Comparison of ENCODE assay signal across 11 mouse cellular contexts in the genomic region with DNA sequence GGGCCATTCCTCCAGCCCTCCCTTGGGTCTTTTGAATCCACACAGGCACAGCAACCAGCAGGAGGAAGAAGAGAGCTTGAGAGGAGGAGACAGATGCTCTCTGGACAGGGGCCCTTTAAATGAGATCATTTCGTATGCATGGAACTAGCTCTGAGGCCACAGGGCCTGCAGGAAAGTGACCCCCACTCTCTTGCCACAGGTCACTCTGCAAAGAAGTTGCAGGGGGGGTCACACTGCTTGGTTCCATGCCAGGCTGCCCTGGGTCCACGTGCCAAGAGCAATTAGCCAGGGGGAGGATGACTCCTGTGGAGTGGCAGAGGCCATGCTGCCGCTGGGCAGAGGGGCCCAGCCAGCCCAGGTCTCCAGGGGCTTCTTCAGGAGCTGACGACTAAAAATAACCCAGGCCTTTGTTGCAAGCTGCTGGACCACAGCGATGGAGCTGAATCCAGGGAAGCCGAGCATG.
DNase-seq lines count a peak whose midpoint lies in the region; ATAC-seq and TF ChIP-seq lines count a peak whose summit lies in the region.
"Had no signal": no experiment of that assay in that cellular context is flagged by ENCODE, and none has a peak within 500 bp of the region (broad histone marks: within the 10 kb centered on the region; RNA-seq: fewer than 3 reads in every experiment).

No protein-coding gene starts in this region.

- H3K4me1 ChIP-seq in kidney, embryonic 15.5 days = peaks cover 32% of the 10 kb centered on the region
- peaks cover 12% of the 10 kb centered on the region; the same call in 1 of the 2 replicates for H3K4me1 ChIP-seq in hindbrain, postnatal 0 days (ENCODE audit: insufficient read depth, low read length)

- H3K27me3 ChIP-seq in kidney, embryonic 15.5 days = no peaks in the 10 kb centered on the region
- no peaks in the 10 kb centered on the region for H3K27me3 ChIP-seq in hindbrain, postnatal 0 days (ENCODE audit: insufficient read depth, low read length)

- no peak overlapping the region for H3K4me3 ChIP-seq in kidney, embryonic 15.5 days (replicated peaks)
- H3K4me3 ChIP-seq in hindbrain, postnatal 0 days (ENCODE audit: low read length) = no peak overlapping the region

- ATAC-seq in kidney, embryonic 15.5 days (replicated peaks; ENCODE audit: low FRiP score) = peak; percentile 38; the same call in 1 of the 2 replicates
- ATAC-seq in hindbrain, postnatal 0 days = peak; percentile 73

- 19% methylated on average over 6 of the region's 6 CpGs for WGBS in kidney, embryonic 15.5 days
- 10% methylated on average over 6 of the region's 6 CpGs for WGBS in hindbrain, postnatal 0 days

- no peak overlapping the region for H3K9ac ChIP-seq in kidney, embryonic 15.5 days
- no peak overlapping the region for H3K9ac ChIP-seq in hindbrain, postnatal 0 days (replicated peaks; ENCODE audit: low read length)

- 0 out of 2 replicates have a peak overlapping the region, but pooled peaks have one; percentile 11 for H3K27ac ChIP-seq in kidney, embryonic 15.5 days
- peak overlapping the region; percentile 51; the same call in 1 of the 2 replicates for H3K27ac ChIP-seq in hindbrain, postnatal 0 days

- no peaks in the 10 kb centered on the region for H3K36me3 ChIP-seq in kidney, embryonic 15.5 days
- no peaks in the 10 kb centered on the region for H3K36me3 ChIP-seq in hindbrain, postnatal 0 days (ENCODE audit: insufficient read depth, low read length)

- H3K4me2 ChIP-seq in kidney, embryonic 15.5 days = no peak overlapping the region
- peak overlapping the region; percentile 11; the same call in 1 of the 2 replicates for H3K4me2 ChIP-seq in hindbrain, postnatal 0 days (ENCODE audit: low read depth, low read length)

- TF ChIP-seq POLR2A in brain, embryonic 14.5 days (IDR thresholded peaks at IDR 0.05; ENCODE audit: borderline replicate concordance, extremely low read depth, insufficient read depth, insufficient read length, poor library complexity, severe bottlenecking) = no peak

- peak; percentile 33; the same call in 1 of the 2 replicates for TF ChIP-seq CTCF in brain, embryonic 14.5 days (IDR thresholded peaks at IDR 0.05; ENCODE audit: borderline replicate concordance, extremely low read depth, insufficient read depth, insufficient read length)
- peak; percentile 62 for TF ChIP-seq CTCF in hindbrain, postnatal 0 days (IDR thresholded peaks at IDR 0.05; ENCODE audit: low read depth)

- DNase-seq in kidney, adult 11 months = no peak
- peak; percentile 71 for DNase-seq in brain, embryonic 14.5 days (ENCODE audit: low read depth)
- DNase-seq in cerebellum, adult 9-11 months = peak; percentile 66
- DNase-seq in hindbrain, postnatal 0 days (ENCODE audit: low spot score) = peak; percentile 72
- DNase-seq in thymus, adult 18-20 months = no peak
- DNase-seq in urinary bladder, adult 2 months (ENCODE audit: low spot score) = no peak
- DNase-seq in frontal cortex, postnatal 14 days (ENCODE audit: low spot score in 2 of 2) = no peak
- DNase-seq: layer of hippocampus, adult 9-11 months; lung, postnatal 36 days; thymus, postnatal 25 days had no signal

- H3K9me3 ChIP-seq in kidney, embryonic 15.5 days (replicated peaks) = no peaks in the 10 kb centered on the region
- H3K9me3 ChIP-seq in hindbrain, postnatal 0 days (ENCODE audit: low read length) = no peaks in the 10 kb centered on the region

Comparison
In these comparisons a context has a peak if more than half of its experiments do, and no peak if none do; other contexts are left out.
1. DNase-seq: peak in brain, embryonic 14.5 days (single experiment), cerebellum, adult 9-11 months (single experiment) and hindbrain, postnatal 0 days (single experiment); none in kidney, adult 11 months (single experiment), thymus, adult 18-20 months (0 of 2), urinary bladder, adult 2 months (single experiment) and frontal cortex, postnatal 14 days (0 of 2).